Mouse (Mus musculus) neural tube, embryonic 12.5 days (tissue): ENCODE measurements around the gene Hal. TPM values are rescaled to one million over a fixed set of nuclear protein-coding genes. Genes with fewer than 3 reads are reported as not detected.

Source experiments
- ATAC-seq: fragments of 200-750 bp; cut with Nextera tagmentation; 2 replicates; pipeline ENCODE4 v1.8.0; 2017; ENCODE audit warnings: low read depth, mild to moderate bottlenecking, moderate TSS enrichment, moderate library complexity; ENCODE audit not compliant: low FRiP score
- H3K27ac ChIP-seq: fragments of 300-500 bp; sonication (generic); 2 replicates; pipeline ENCODE4 v1.5.1; 2016
- H3K27me3 ChIP-seq: fragments of 300-500 bp; sonication (generic); replicated peaks from 2 replicates; pipeline ENCODE4 v1.6.1; 2016; ENCODE audit warnings: mild to moderate bottlenecking
- H3K36me3 ChIP-seq: fragments of 300-500 bp; sonication (generic); 2 replicates; pipeline ENCODE4 v1.6.1; 2016; ENCODE audit warnings: mild to moderate bottlenecking
- H3K4me1 ChIP-seq: fragments of 300-500 bp; sonication (generic); 2 replicates; pipeline ENCODE4 v1.6.1; 2016
- H3K4me2 ChIP-seq: fragments of 300-500 bp; sonication (generic); replicated peaks from 2 replicates; pipeline ENCODE4 v1.6.1; 2016; ENCODE audit warnings: mild to moderate bottlenecking
- H3K4me3 ChIP-seq: fragments of 300-500 bp; sonication (generic); 2 replicates; pipeline ENCODE4 v1.5.1; 2016
- H3K9ac ChIP-seq: fragments of 300-500 bp; sonication (generic); 2 replicates; pipeline ENCODE4 v1.6.1; 2016; ENCODE audit warnings: mild to moderate bottlenecking
- H3K9me3 ChIP-seq: fragments of 300-500 bp; sonication (generic); 2 replicates; pipeline ENCODE4 v1.6.1; 2016; ENCODE audit warnings: mild to moderate bottlenecking
- WGBS: fragments of 180-500 bp; shearing (Covaris S2); methylation state at CpG from one replicate; pipeline ENCODE4 v1.1.7; 2016; 5-methylcytosine and 5-hydroxymethylcytosine counted together
- polyA plus RNA-seq: library from polyadenylated mRNA; unstranded; fragments of >200 nt; fragmentation: Nextera tagmentation; extraction: Ambion mirVana; gene quantifications from 2 replicates; pipeline ENCODE4 v1.2.1, GENCODE M21; 2016

Gene Hal
- polyA plus RNA-seq, 1 experiment from 2014 or later: 0.08 TPM

DNA sequence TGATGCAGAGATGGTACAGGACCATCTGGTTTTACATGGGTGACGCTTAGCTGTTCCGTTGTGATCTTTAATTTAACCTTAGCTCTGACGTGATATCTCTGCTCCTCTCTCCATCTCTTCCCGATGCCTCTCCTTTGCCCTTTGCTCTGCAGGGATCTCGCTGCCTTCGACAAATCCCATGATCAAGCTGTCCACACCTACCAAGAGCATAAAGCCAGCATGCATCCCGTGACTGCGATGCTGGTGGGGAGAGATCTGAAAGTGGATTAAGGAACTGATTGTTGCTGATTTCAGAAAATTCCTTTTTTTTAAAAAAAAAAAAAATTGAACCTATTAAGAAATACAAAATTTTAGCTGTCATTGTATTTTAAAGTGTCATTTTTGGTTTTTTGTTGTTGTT lies 4.1 kb upstream of the Hal start:
- no peak for ATAC-seq
- 91% methylated on average over 8 of the region's 8 CpGs for WGBS
- Histone ChIP-seq H3K4me2 (no peak overlapping the region), H3K36me3 (peaks cover 46% of the 10 kb centered on the region), H3K9ac (no peak overlapping the region), H3K4me3 (no peak overlapping the region), H3K27ac (no peak overlapping the region), H3K4me1 (0 out of 2 replicates have a peak, but pooled peaks cover 6% of the 10 kb centered on the region), H3K27me3 (no peaks in the 10 kb centered on the region), H3K9me3 (no peaks in the 10 kb centered on the region)

DNA sequence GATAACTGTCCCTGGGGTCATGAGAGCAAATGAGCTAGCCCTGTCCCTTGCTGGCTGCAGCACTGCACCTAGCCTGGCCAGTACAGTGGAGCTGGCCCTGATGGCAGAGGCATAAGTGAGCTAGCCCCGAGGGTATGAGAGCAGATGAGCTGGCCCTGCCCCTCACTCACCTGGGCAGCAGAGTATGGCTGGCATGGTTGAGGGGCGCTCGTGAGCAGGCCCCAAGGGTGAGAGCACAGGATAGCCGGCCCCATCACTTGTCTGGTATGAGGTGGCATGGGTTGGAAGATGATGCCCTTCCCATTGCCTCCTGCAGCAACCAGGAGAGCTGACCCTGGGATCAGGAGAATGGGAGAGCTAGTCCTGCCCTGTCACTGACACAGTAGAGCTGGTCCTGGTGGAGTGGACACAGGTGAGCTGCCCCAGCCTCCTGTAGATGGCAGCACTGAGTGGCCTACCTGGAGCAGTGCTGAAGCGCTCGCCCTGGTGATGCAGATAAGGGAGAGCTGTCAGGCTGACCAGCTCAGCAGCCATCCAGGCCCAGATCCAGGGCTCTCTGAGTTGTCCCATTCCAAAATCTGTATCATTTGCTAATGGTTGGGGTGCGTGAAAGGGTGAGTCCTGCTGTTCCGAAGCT lies 3.4 kb upstream of the Hal start:
- WGBS: 80% methylated on average over 8 of the region's 8 CpGs
- Histone ChIP-seq H3K4me2 (no peak overlapping the region), H3K27me3 (no peaks in the 10 kb centered on the region), H3K4me1 (0 out of 2 replicates have a peak, but pooled peaks cover 6% of the 10 kb centered on the region), H3K36me3 (peaks cover 40% of the 10 kb centered on the region), H3K9ac (no peak overlapping the region), H3K27ac (no peak overlapping the region), H3K4me3 (no peak overlapping the region), H3K9me3 (no peaks in the 10 kb centered on the region)
- peak; percentile 49; the same call in 1 of the 2 replicates for ATAC-seq

DNA sequence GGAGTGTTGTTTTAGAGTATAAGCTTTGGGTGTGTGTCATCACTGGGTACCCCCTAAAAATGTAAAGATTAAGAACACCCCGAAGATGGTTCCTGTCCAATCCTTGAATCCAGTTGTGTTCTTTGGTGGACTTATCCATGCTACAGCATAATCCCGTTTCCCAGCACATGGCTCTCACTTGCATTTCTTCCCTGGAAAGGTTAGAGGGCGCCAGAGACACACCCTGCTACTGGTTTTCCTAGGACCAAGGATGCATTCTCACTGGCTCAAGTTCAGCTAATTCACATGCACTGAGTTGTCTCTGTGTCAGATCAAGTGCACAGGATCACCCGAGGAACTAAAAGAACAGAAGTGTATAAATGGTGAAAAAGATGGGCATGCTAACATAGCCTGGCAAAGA lies 1.9 kb upstream of the Hal start:
- no peak overlapping the region for H3K9ac ChIP-seq
- no peaks in the 10 kb centered on the region for H3K9me3 ChIP-seq
- no peak overlapping the region for H3K4me3 ChIP-seq
- no peak overlapping the region for H3K4me2 ChIP-seq
- ATAC-seq: no peak
- H3K36me3 ChIP-seq: peaks cover 25% of the 10 kb centered on the region
- no peaks in the 10 kb centered on the region for H3K27me3 ChIP-seq
- WGBS: 27% methylated on average over 4 of the region's 4 CpGs
- H3K27ac ChIP-seq: no peak overlapping the region
- 0 out of 2 replicates have a peak, but pooled peaks cover 6% of the 10 kb centered on the region for H3K4me1 ChIP-seq

- Histone ChIP-seq H3K4me1 (0 out of 2 replicates have a peak, but pooled peaks cover 6% of the 10 kb centered on the region), H3K27me3 (no peaks in the 10 kb centered on the region), H3K9me3 (no peaks in the 10 kb centered on the region), H3K27ac (no peak overlapping the region), H3K9ac (0 out of 2 replicates have a peak overlapping the region, but pooled peaks have one; percentile 13), H3K4me2 (no peak overlapping the region), H3K4me3 (no peak overlapping the region), H3K36me3 (peaks cover 10% of the 10 kb centered on the region)
- no peak for ATAC-seq
- WGBS: 73% methylated on average over 6 of the region's 6 CpGs
These were observed 259 bp downstream of the Hal start for GRCm38 (mm10) chr10:93488828-93489226.

- 49% methylated on average over 4 of the region's 4 CpGs for WGBS
- no peak overlapping the region for H3K9ac ChIP-seq
- no peak overlapping the region for H3K4me3 ChIP-seq
- H3K36me3 ChIP-seq: peaks cover 1% of the 10 kb centered on the region; the same call in 1 of the 2 replicates
- H3K27me3 ChIP-seq: no peaks in the 10 kb centered on the region
- no peaks in the 10 kb centered on the region for H3K9me3 ChIP-seq
- no peak overlapping the region for H3K4me2 ChIP-seq
- no peak for ATAC-seq
- no peak overlapping the region for H3K27ac ChIP-seq
- 0 out of 2 replicates have a peak, but pooled peaks cover 6% of the 10 kb centered on the region for H3K4me1 ChIP-seq
These were observed 1.9 kb downstream of the Hal start for GRCm38 (mm10) chr10:93490451-93490850.

- no peak overlapping the region for H3K27ac ChIP-seq
- ATAC-seq: no peak
- 41% methylated on average over 10 of the region's 10 CpGs for WGBS
- no peaks in the 10 kb centered on the region for H3K4me1 ChIP-seq
- H3K36me3 ChIP-seq: no peaks in the 10 kb centered on the region
- no peaks in the 10 kb centered on the region for H3K27me3 ChIP-seq
- no peak overlapping the region for H3K9ac ChIP-seq
- no peak overlapping the region for H3K4me3 ChIP-seq
- no peak overlapping the region for H3K4me2 ChIP-seq
- H3K9me3 ChIP-seq: no peaks in the 10 kb centered on the region
These were observed 12.3 kb downstream of the Hal start for GRCm38 (mm10) chr10:93500864-93501263.

GRCm38 (mm10) chr10:93501346-93501745 lies 12.8 kb downstream of the Hal start:
- WGBS: 87% methylated on average over 10 of the region's 10 CpGs
- no peaks in the 10 kb centered on the region for H3K27me3 ChIP-seq
- H3K36me3 ChIP-seq: no peaks in the 10 kb centered on the region
- no peak overlapping the region for H3K4me3 ChIP-seq
- no peaks in the 10 kb centered on the region for H3K4me1 ChIP-seq
- H3K4me2 ChIP-seq: no peak overlapping the region
- H3K9me3 ChIP-seq: no peaks in the 10 kb centered on the region
- ATAC-seq: no peak
- no peak overlapping the region for H3K9ac ChIP-seq
- H3K27ac ChIP-seq: no peak overlapping the region

- ATAC-seq: no peak
- Histone ChIP-seq H3K4me3 (no peak overlapping the region), H3K9ac (no peak overlapping the region), H3K4me2 (no peak overlapping the region), H3K36me3 (no peaks in the 10 kb centered on the region), H3K27me3 (no peaks in the 10 kb centered on the region), H3K9me3 (no peaks in the 10 kb centered on the region), H3K4me1 (no peaks in the 10 kb centered on the region), H3K27ac (no peak overlapping the region)
- 87% methylated on average over 7 of the region's 7 CpGs for WGBS
These were observed 19.9 kb downstream of the Hal start for GRCm38 (mm10) chr10:93508383-93508970.

- 90% methylated on average over 15 of the region's 15 CpGs for WGBS
- no peak for ATAC-seq
- no peaks in the 10 kb centered on the region for H3K9me3 ChIP-seq
- no peak overlapping the region for H3K4me2 ChIP-seq
- H3K4me3 ChIP-seq: no peak overlapping the region
- no peaks in the 10 kb centered on the region for H3K4me1 ChIP-seq
- H3K36me3 ChIP-seq: no peaks in the 10 kb centered on the region
- H3K27ac ChIP-seq: no peak overlapping the region
- H3K27me3 ChIP-seq: no peaks in the 10 kb centered on the region
- H3K9ac ChIP-seq: no peak overlapping the region
These were observed 21.1 kb downstream of the Hal start for GRCm38 (mm10) chr10:93509532-93510153.

- no peaks in the 10 kb centered on the region for H3K4me1 ChIP-seq
- H3K9ac ChIP-seq: no peak overlapping the region
- no peak overlapping the region for H3K27ac ChIP-seq
- ATAC-seq: no peak
- WGBS: 30% methylated on average over 1 of the region's 1 CpGs
- H3K36me3 ChIP-seq: no peaks in the 10 kb centered on the region
- no peaks in the 10 kb centered on the region for H3K9me3 ChIP-seq
- H3K4me2 ChIP-seq: no peak overlapping the region
- H3K27me3 ChIP-seq: no peaks in the 10 kb centered on the region
- no peak overlapping the region for H3K4me3 ChIP-seq
These were observed 26.9 kb downstream of the Hal start for GRCm38 (mm10) chr10:93515419-93515818.

DNA sequence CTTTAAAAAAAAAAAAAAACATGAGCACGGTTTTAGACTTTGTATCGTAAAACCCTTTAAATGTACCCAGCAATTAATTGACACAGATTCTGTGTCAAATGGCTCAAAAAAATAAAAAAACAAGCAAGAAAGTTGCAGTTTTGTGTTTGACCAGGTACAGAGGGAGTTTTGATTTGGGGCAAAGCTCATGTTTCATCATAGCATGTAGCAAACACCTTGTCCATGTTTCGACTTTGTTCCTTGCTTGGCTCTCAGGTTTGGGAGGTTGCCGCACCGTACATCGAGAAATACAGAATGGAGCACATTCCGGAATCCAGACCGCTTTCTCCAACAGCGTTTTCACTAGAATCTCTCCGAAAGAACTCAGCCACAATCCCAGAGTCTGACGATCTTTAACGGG lies 27.4 kb downstream of the Hal start:
- ATAC-seq: no peak
- H3K4me3 ChIP-seq: no peak overlapping the region
- H3K4me1 ChIP-seq: no peaks in the 10 kb centered on the region
- H3K9me3 ChIP-seq: no peaks in the 10 kb centered on the region
- no peaks in the 10 kb centered on the region for H3K27me3 ChIP-seq
- WGBS: 90% methylated on average over 12 of the region's 12 CpGs
- no peak overlapping the region for H3K9ac ChIP-seq
- H3K27ac ChIP-seq: no peak overlapping the region
- H3K4me2 ChIP-seq: no peak overlapping the region
- H3K36me3 ChIP-seq: no peaks in the 10 kb centered on the region

- Histone ChIP-seq H3K4me1 (no peaks in the 10 kb centered on the region), H3K9me3 (no peaks in the 10 kb centered on the region), H3K36me3 (no peaks in the 10 kb centered on the region), H3K4me3 (no peak overlapping the region), H3K27me3 (no peaks in the 10 kb centered on the region), H3K9ac (no peak overlapping the region), H3K4me2 (no peak overlapping the region), H3K27ac (no peak overlapping the region)
- 56% methylated on average over 4 of the region's 4 CpGs for WGBS
- no peak for ATAC-seq
These were observed 29.2 kb downstream of the Hal start for GRCm38 (mm10) chr10:93517754-93518153.
